Mouse (Mus musculus) spleen, adult 12 weeks (tissue): ENCODE measurements around the gene Olfr1209.

ENCODE experiments used
- DNase-seq: peaks from one replicate; pipeline ENCODE4 v3.0.0; 2022; ENCODE audit warnings: low spot score

Olfr1209 gene

GRCm38 (mm10) chr2:88915057-88915456 lies at the start of gene Olfr1209:
TSS of gene Olfr1209 (minus strand) at chr2:88915157.
- DNase-seq: no peak

GRCm38 (mm10) chr2:88953669-88954068 lies 38.7 kb upstream of the Olfr1209 start, which contains the start of gene Olfr1212:
TSS of gene Olfr1212 (plus strand) at chr2:88953969.
- DNase-seq: no peak

GRCm38 (mm10) chr2:88938011-88938410 lies 23.1 kb upstream of the Olfr1209 start, which contains the start of gene Olfr1211:
TSS of gene Olfr1211 (minus strand) at chr2:88938111.
- no peak for DNase-seq

GRCm38 (mm10) chr2:88902211-88902610 lies 12.7 kb downstream of the Olfr1209 start, which contains the start of gene Olfr1208:
TSS of gene Olfr1208 (minus strand) at chr2:88902311.
- DNase-seq: no peak

GRCm38 (mm10) chr2:88862931-88863330 lies 52.0 kb downstream of the Olfr1209 start, which contains the start of gene Olfr1206:
TSS of gene Olfr1206 (plus strand) at chr2:88863231.
- no peak for DNase-seq
